Comparison of ENCODE assay signal across 25 mouse cellular contexts in genomic region chr7:30163113-30163512, GRCm38 (mm10). TPM values are rescaled to one million over a fixed set of nuclear protein-coding genes. Genes with fewer than 3 reads are reported as not detected.
DNase-seq lines count a peak whose midpoint lies in the region; ATAC-seq and TF ChIP-seq lines count a peak whose summit lies in the region.
"Had no signal": no experiment of that assay in that cellular context is flagged by ENCODE, and none has a peak within 500 bp of the region (broad histone marks: within the 10 kb centered on the region; RNA-seq: fewer than 3 reads in every experiment).

No protein-coding gene starts in this region.

- no peak overlapping the region for H3K4me2 ChIP-seq in hindbrain, postnatal 0 days (ENCODE audit: low read depth, low read length)
- H3K4me2 ChIP-seq in hindbrain, embryonic 11.5 days (replicated peaks; ENCODE audit: low read depth, low read length) = no peak overlapping the region
- H3K4me2 ChIP-seq in liver, embryonic 14.5 days (ENCODE audit: low read depth) = no peak overlapping the region
- no peak overlapping the region for H3K4me2 ChIP-seq in liver, embryonic 11.5 days
- H3K4me2 ChIP-seq: embryonic facial prominence, embryonic 15.5 days; heart, embryonic 12.5 days; hindbrain, embryonic 13.5 days; intestine, embryonic 15.5 days had no signal

- no peak for TF ChIP-seq EP300 in liver, embryonic 14.5 days (IDR thresholded peaks at IDR 0.05; ENCODE audit: low read depth)

- no peak for TF ChIP-seq POLR2A in cortical plate, adult 2 months (IDR thresholded peaks at IDR 0.05; ENCODE audit: extremely low read depth, insufficient read depth, low read length)

- H3K9me3 ChIP-seq in hindbrain, postnatal 0 days (ENCODE audit: low read length) = peaks cover 14% of the 10 kb centered on the region
- H3K9me3 ChIP-seq in hindbrain, embryonic 11.5 days (ENCODE audit: control insufficient read depth, low read length) = peaks cover 62% of the 10 kb centered on the region
- H3K9me3 ChIP-seq in liver, embryonic 14.5 days (ENCODE audit: control insufficient read depth, low read length) = peaks cover 15% of the 10 kb centered on the region
- H3K9me3 ChIP-seq in liver, embryonic 11.5 days (ENCODE audit: control insufficient read depth, low read length) = peaks cover 84% of the 10 kb centered on the region

- no peak for ATAC-seq in hindbrain, postnatal 0 days
- ATAC-seq in hindbrain, embryonic 11.5 days (ENCODE audit: low FRiP score) = no peak
- ATAC-seq in liver, embryonic 14.5 days (ENCODE audit: insufficient read depth) = no peak
- no peak for ATAC-seq in liver, embryonic 11.5 days (replicated peaks; ENCODE audit: low FRiP score)
- ATAC-seq: activated CD4-positive, CD25-positive, alpha-beta regulatory T cell, adult 4 months; forebrain, embryonic 14.5 days; intestine, embryonic 15.5 days had no signal

- 97% methylated on average over 5 of the region's 5 CpGs for WGBS in hindbrain, postnatal 0 days
- 98% methylated on average over 5 of the region's 5 CpGs for WGBS in hindbrain, embryonic 11.5 days
- WGBS in liver, embryonic 14.5 days (ENCODE audit: insufficient replicate concordance) = 90% methylated on average over 5 of the region's 5 CpGs
- 96% methylated on average over 5 of the region's 5 CpGs for WGBS in liver, embryonic 11.5 days

- no peaks in the 10 kb centered on the region for H3K27me3 ChIP-seq in hindbrain, postnatal 0 days (ENCODE audit: insufficient read depth, low read length)
- no peaks in the 10 kb centered on the region for H3K27me3 ChIP-seq in hindbrain, embryonic 11.5 days (ENCODE audit: control insufficient read depth, insufficient read depth, low read length)
- H3K27me3 ChIP-seq in liver, embryonic 14.5 days (ENCODE audit: control insufficient read depth, insufficient read depth, low read length) = no peaks in the 10 kb centered on the region
- H3K27me3 ChIP-seq in liver, embryonic 11.5 days (replicated peaks; ENCODE audit: control insufficient read depth, insufficient read depth, low read length) = no peaks in the 10 kb centered on the region
- H3K27me3 ChIP-seq: embryonic facial prominence, embryonic 15.5 days; heart, embryonic 12.5 days; hindbrain, embryonic 13.5 days; intestine, embryonic 15.5 days had no signal

- no peak overlapping the region for H3K4me3 ChIP-seq in hindbrain, postnatal 0 days (ENCODE audit: low read length)
- H3K4me3 ChIP-seq in hindbrain, embryonic 11.5 days (ENCODE audit: low read depth, low read length) = no peak overlapping the region
- no peak overlapping the region for H3K4me3 ChIP-seq in liver, embryonic 14.5 days (ENCODE audit: insufficient read depth in 1 of 2, low read depth in 2 of 2, low read length in 2 of 2)
- no peak overlapping the region for H3K4me3 ChIP-seq in liver, embryonic 11.5 days (ENCODE audit: low read depth, low read length)
- H3K4me3 ChIP-seq in cortical plate, adult 2 months (ENCODE audit: insufficient read depth, low read length) = no peak overlapping the region
- H3K4me3 ChIP-seq: embryonic facial prominence, embryonic 15.5 days; erythroblast, embryonic 14.5 days; forebrain, embryonic 10.5 days; gastrocnemius, adult 2 months; heart, embryonic 12.5 days; intestine, embryonic 15.5 days had no signal

- peaks cover 6% of the 10 kb centered on the region; the same call in 1 of the 2 replicates for H3K4me1 ChIP-seq in hindbrain, postnatal 0 days (ENCODE audit: insufficient read depth, low read length)
- H3K4me1 ChIP-seq in hindbrain, embryonic 11.5 days (replicated peaks; ENCODE audit: control insufficient read depth, insufficient read depth, low read length) = no peaks in the 10 kb centered on the region
- peaks cover 3 to 5% of the 10 kb centered on the region in 2 experiments; a peak in 3 of 4 replicates for H3K4me1 ChIP-seq in liver, embryonic 14.5 days (replicated peaks; ENCODE audit: control insufficient read depth in 2 of 2, insufficient read depth in 2 of 2, low read length in 1 of 2)
- H3K4me1 ChIP-seq in liver, embryonic 11.5 days (replicated peaks; ENCODE audit: control insufficient read depth, insufficient read depth, low read length) = peaks cover 2% of the 10 kb centered on the region; the same call in 1 of the 2 replicates
- H3K4me1 ChIP-seq in cortical plate, adult 2 months (ENCODE audit: control insufficient read depth, insufficient read depth, low read length) = no peaks in the 10 kb centered on the region
- H3K4me1 ChIP-seq: embryonic facial prominence, embryonic 15.5 days; forebrain, embryonic 10.5 days; intestine, embryonic 15.5 days had no signal

- H3K27ac ChIP-seq in hindbrain, postnatal 0 days = no peak overlapping the region
- H3K27ac ChIP-seq in hindbrain, embryonic 11.5 days (ENCODE audit: low read depth, low read length) = no peak overlapping the region
- no peak overlapping the region for H3K27ac ChIP-seq in liver, embryonic 14.5 days
- no peak overlapping the region for H3K27ac ChIP-seq in liver, embryonic 11.5 days (ENCODE audit: low read depth, low read length)
- H3K27ac ChIP-seq in cortical plate, adult 2 months (ENCODE audit: insufficient read depth, low read length) = no peak overlapping the region
- H3K27ac ChIP-seq: embryonic facial prominence, embryonic 15.5 days; forebrain, embryonic 10.5 days; gastrocnemius, adult 2 months; hindbrain, embryonic 13.5 days; intestine, embryonic 15.5 days had no signal

- H3K9ac ChIP-seq in hindbrain, postnatal 0 days (replicated peaks; ENCODE audit: low read length) = no peak overlapping the region
- no peak overlapping the region for H3K9ac ChIP-seq in hindbrain, embryonic 11.5 days (ENCODE audit: low read depth, low read length)
- no peak overlapping the region for H3K9ac ChIP-seq in liver, embryonic 14.5 days (replicated peaks)
- H3K9ac ChIP-seq in liver, embryonic 11.5 days (ENCODE audit: low read depth, low read length) = no peak overlapping the region
- H3K9ac ChIP-seq: embryonic facial prominence, embryonic 15.5 days; heart, embryonic 12.5 days; hindbrain, embryonic 13.5 days; intestine, embryonic 15.5 days had no signal

- no peak for DNase-seq in hindbrain, postnatal 0 days (ENCODE audit: low spot score)
- DNase-seq in hindbrain, embryonic 11.5 days (ENCODE audit: low spot score) = no peak
- no peak for DNase-seq in liver, embryonic 14.5 days (ENCODE audit: low read depth in 3 of 3, low spot score in 3 of 3)
- no peak for DNase-seq in liver, embryonic 11.5 days (ENCODE audit: low spot score)
- peak; percentile 27 for DNase-seq in ES-CJ7 (ENCODE audit: low read depth, low spot score)
- no peak for DNase-seq in kidney, adult 8-10 months
- no peak for DNase-seq in thymus, postnatal 4 days
- DNase-seq: adrenal gland, postnatal 14 days; cerebellum, adult 18-20 months; cerebellum, adult 9-11 months; cerebellum, postnatal 36 days; embryo, embryonic 11 days; gastrocnemius, adult 2 months; gastrocnemius, postnatal 25 days; heart, postnatal 4 days had no signal

- peaks cover 47% of the 10 kb centered on the region for H3K36me3 ChIP-seq in hindbrain, postnatal 0 days (ENCODE audit: insufficient read depth, low read length)
- H3K36me3 ChIP-seq in hindbrain, embryonic 11.5 days (ENCODE audit: control insufficient read depth, insufficient read depth, low read length) = peaks cover 71% of the 10 kb centered on the region
- peaks cover 50% of the 10 kb centered on the region for H3K36me3 ChIP-seq in liver, embryonic 14.5 days (replicated peaks; ENCODE audit: control insufficient read depth, insufficient read depth, low read depth)
- peaks cover 91% of the 10 kb centered on the region for H3K36me3 ChIP-seq in liver, embryonic 11.5 days (ENCODE audit: control insufficient read depth, insufficient read depth, low read length)

- 0 out of 2 replicates have a peak, but pooled peaks have one; percentile 16 for TF ChIP-seq CTCF in hindbrain, postnatal 0 days (IDR thresholded peaks at IDR 0.05; ENCODE audit: low read depth)
- TF ChIP-seq CTCF in liver, embryonic 14.5 days (IDR thresholded peaks at IDR 0.05; ENCODE audit: low read depth) = peak; percentile 16; the same call in 1 of the 2 replicates
- peak; percentile 36 for TF ChIP-seq CTCF in cortical plate, adult 2 months (IDR thresholded peaks at IDR 0.05; ENCODE audit: extremely low read depth, insufficient read depth, low read length)

RNA-seq across cellular contexts. Expression of gene Zfp146, which starts 6.4 kb away (rescaled TPM):
- total RNA-seq in hindbrain, postnatal 0 days (2014; rRNA removed) = 40.6 and 46.4 TPM in 2 replicates
- 10.0 and 10.2 TPM in 2 replicates for polyA plus RNA-seq in hindbrain, postnatal 0 days (2015; fragmentation: Nextera tagmentation; extraction: Ambion mirVana)
- polyA plus RNA-seq in hindbrain, embryonic 11.5 days (2014; fragmentation: Nextera tagmentation; extraction: Ambion mirVana) = 16.3 and 26.1 TPM in 2 replicates
- polyA plus RNA-seq in liver, embryonic 14.5 days (2012; rRNA removed) = 13.5 and 20.8 TPM in 2 replicates
- polyA plus RNA-seq in liver, embryonic 14.5 days (2014; fragmentation: Nextera tagmentation; extraction: Ambion mirVana) = 4.2 and 4.4 TPM in 2 replicates
- 7.5 and 8.8 TPM in 2 replicates for polyA plus RNA-seq in liver, embryonic 11.5 days (2014; fragmentation: Nextera tagmentation; extraction: Ambion mirVana)
- 33.5 and 35.2 TPM in 2 replicates for polyA plus RNA-seq in cortical plate, adult 2 months (2012; rRNA removed)

RNA-seq across cellular contexts. Expression of gene Cox7a1, which starts 20.8 kb away (rescaled TPM):
- total RNA-seq in hindbrain, postnatal 0 days (2014; rRNA removed) = not detected in 2 replicates
- 8.1 and 9.7 TPM in 2 replicates for polyA plus RNA-seq in hindbrain, postnatal 0 days (2015; fragmentation: Nextera tagmentation; extraction: Ambion mirVana)
- 4.3 and 4.5 TPM in 2 replicates for polyA plus RNA-seq in hindbrain, embryonic 11.5 days (2014; fragmentation: Nextera tagmentation; extraction: Ambion mirVana)
- 3.5 TPM in 2 replicates for polyA plus RNA-seq in liver, embryonic 14.5 days (2012; rRNA removed)
- 5.5 and 7.0 TPM in 2 replicates for polyA plus RNA-seq in liver, embryonic 14.5 days (2014; fragmentation: Nextera tagmentation; extraction: Ambion mirVana)
- 4.7 and 5.1 TPM in 2 replicates for polyA plus RNA-seq in liver, embryonic 11.5 days (2014; fragmentation: Nextera tagmentation; extraction: Ambion mirVana)
- polyA plus RNA-seq in cortical plate, adult 2 months (2012; rRNA removed) = 7.4 TPM in 2 replicates
- total RNA-seq: granulocyte monocyte progenitor cell, adult 5-6 weeks had no signal

RNA-seq across cellular contexts. Expression of gene Capns1, which starts 35.5 kb away (rescaled TPM):
- total RNA-seq in hindbrain, postnatal 0 days (2014; rRNA removed) = 289 and 322 TPM in 2 replicates
- polyA plus RNA-seq in hindbrain, postnatal 0 days (2015; fragmentation: Nextera tagmentation; extraction: Ambion mirVana) = 83.8 and 84.6 TPM in 2 replicates
- 56.3 and 64.0 TPM in 2 replicates for polyA plus RNA-seq in hindbrain, embryonic 11.5 days (2014; fragmentation: Nextera tagmentation; extraction: Ambion mirVana)
- polyA plus RNA-seq in liver, embryonic 14.5 days (2012; rRNA removed) = 122 and 167 TPM in 2 replicates
- polyA plus RNA-seq in liver, embryonic 14.5 days (2014; fragmentation: Nextera tagmentation; extraction: Ambion mirVana) = 29.3 and 31.2 TPM in 2 replicates
- 45.1 and 54.9 TPM in 2 replicates for polyA plus RNA-seq in liver, embryonic 11.5 days (2014; fragmentation: Nextera tagmentation; extraction: Ambion mirVana)
- 254 and 279 TPM in 2 replicates for polyA plus RNA-seq in cortical plate, adult 2 months (2012; rRNA removed)

RNA-seq across cellular contexts. Expression of gene Zfp382, which starts 41.4 kb away (rescaled TPM):
- total RNA-seq in hindbrain, postnatal 0 days (2014; rRNA removed) = 7.5 and 12.7 TPM in 2 replicates
- polyA plus RNA-seq in hindbrain, postnatal 0 days (2015; fragmentation: Nextera tagmentation; extraction: Ambion mirVana) = 11.9 and 13.2 TPM in 2 replicates
- polyA plus RNA-seq in hindbrain, embryonic 11.5 days (2014; fragmentation: Nextera tagmentation; extraction: Ambion mirVana) = 5.8 and 7.6 TPM in 2 replicates
- 0.26 and 0.66 TPM in 2 replicates for polyA plus RNA-seq in liver, embryonic 14.5 days (2012; rRNA removed)
- 0.32 and 1.5 TPM in 2 replicates for polyA plus RNA-seq in liver, embryonic 14.5 days (2014; fragmentation: Nextera tagmentation; extraction: Ambion mirVana)
- 2.8 and 2.9 TPM in 2 replicates for polyA plus RNA-seq in liver, embryonic 11.5 days (2014; fragmentation: Nextera tagmentation; extraction: Ambion mirVana)
- polyA plus RNA-seq in cortical plate, adult 2 months (2012; rRNA removed) = 9.8 and 10.4 TPM in 2 replicates
- polyA plus RNA-seq: erythroblast, embryonic 14.5 days had no signal
